Mouse (Mus musculus) C2C12 (cell line): Measurements from ENCODE around the gene Smyd5.

Experiments used
- CEBPB ChIP-seq: IDR thresholded peaks from one replicate; pipeline ENCODE4 v1.6.1; 2011; ENCODE audit warnings: low read depth, mild to moderate bottlenecking, control low read depth, moderate library complexity
- CTCF ChIP-seq: IDR thresholded peaks from one replicate; pipeline ENCODE4 v1.5.1; 2011; ENCODE audit not compliant: control insufficient read depth, insufficient read depth, insufficient read length
- MAX ChIP-seq: IDR thresholded peaks from one replicate; pipeline ENCODE4 v1.6.1; 2011; ENCODE audit warnings: mild to moderate bottlenecking, control low read depth
- MYOD1 ChIP-seq: IDR thresholded peaks from one replicate; pipeline ENCODE4 v1.6.1; 2011; ENCODE audit warnings: low read depth; ENCODE audit not compliant: control insufficient read depth, insufficient read length
- USF1 ChIP-seq: IDR thresholded peaks from one replicate; pipeline ENCODE4 v1.6.1; 2011; ENCODE audit warnings: low read depth, mild to moderate bottlenecking, control low read depth, moderate library complexity

DNA sequence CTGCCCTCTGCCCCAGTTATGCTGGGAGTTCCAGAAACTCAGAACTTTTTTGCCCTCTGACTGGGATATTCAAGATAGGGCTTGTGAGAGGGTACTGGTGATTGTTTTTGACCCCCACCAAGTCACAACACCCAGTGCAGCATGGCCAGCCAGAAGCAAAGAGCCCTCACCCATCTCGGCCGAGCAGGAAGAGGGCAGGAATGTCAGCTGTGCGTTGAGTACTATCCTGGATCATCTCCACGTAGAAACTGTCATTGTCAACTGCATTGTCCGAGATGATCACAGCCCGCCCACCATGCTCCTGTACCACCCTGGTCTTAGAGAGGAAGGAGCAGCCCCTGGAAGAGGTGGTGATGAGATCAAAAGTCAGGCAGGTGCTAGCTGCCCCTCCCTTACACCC, 15.6 kb downstream of the Smyd5 start:
- TF ChIP-seq CTCF (no peak), MAX (no peak), USF1 (no peak), CEBPB (no peak), MYOD1 (no peak)
